ENCODE assay signal across 8 mouse cellular contexts in the genomic region with DNA sequence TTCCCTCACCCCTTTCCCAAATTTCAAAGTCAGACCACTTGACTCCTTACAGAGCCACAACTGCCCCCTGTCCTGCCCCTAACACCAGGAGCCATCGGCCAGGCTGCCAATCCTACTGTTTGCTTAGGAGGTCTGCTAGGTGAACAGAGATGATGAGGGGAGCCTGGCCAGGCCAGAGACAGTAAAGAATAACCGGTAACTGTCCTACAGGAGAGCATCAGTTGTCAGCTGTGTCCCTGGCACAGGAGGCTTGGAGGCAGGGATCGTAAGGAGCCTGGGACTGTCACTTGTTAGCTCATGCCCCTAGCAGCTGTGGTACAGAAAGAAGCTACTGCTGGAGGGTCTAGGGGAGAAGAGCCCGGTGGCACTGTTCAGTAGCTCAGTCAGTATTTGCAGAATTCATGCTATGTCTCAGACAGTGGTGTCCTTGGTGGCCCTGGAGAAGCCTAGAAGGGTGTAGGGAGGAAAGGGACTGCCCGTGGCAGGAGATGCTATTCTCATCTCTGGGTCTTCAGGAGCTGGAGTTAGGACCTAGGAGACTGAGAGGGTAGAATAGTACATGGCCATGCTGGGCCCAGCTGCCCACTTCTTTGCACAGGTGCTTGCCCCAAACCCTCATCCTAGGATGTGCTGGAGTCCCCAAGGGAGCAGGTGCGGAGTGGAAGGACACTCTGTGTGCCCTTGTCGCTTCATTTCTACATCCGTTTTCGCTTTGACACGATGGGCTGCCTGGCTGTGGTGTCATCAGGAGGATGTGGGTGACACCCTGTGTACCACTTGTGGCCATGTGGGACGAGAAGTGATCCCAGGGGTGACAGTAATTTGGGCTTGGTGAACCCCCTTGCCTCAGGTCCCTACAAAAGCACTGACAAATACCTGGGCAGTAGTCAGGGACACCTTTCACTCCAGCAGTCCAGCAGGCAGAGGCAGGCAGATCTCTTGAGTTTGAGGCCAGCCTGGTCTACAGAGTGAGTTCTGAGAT. TPM values are rescaled to one million over a fixed set of nuclear protein-coding genes. Genes with fewer than 3 reads are reported as not detected.
DNase-seq lines count a peak whose midpoint lies in the region; ATAC-seq and TF ChIP-seq lines count a peak whose summit lies in the region.

No protein-coding gene starts in this region.

- no peak overlapping the region for H3K9ac ChIP-seq in forebrain, embryonic 15.5 days (replicated peaks)
- no peak overlapping the region for H3K9ac ChIP-seq in midbrain, postnatal 0 days (replicated peaks; ENCODE audit: low read length, poor library complexity, severe bottlenecking)
- H3K9ac ChIP-seq in liver, embryonic 12.5 days, result no peak overlapping the region

- no peak for ATAC-seq in forebrain, embryonic 15.5 days (replicated peaks)
- ATAC-seq in midbrain, postnatal 0 days (ENCODE audit: low FRiP score), result no peak
- ATAC-seq in liver, embryonic 12.5 days, result no peak

- peak overlapping the region; percentile 93; the same call in 1 of the 2 replicates for H3K4me3 ChIP-seq in forebrain, embryonic 10.5 days
- H3K4me3 ChIP-seq in forebrain, embryonic 15.5 days, result no peak overlapping the region
- peak overlapping the region; percentile 88; the same call in 1 of the 2 replicates for H3K4me3 ChIP-seq in midbrain, embryonic 10.5 days
- no peak overlapping the region for H3K4me3 ChIP-seq in midbrain, postnatal 0 days (ENCODE audit: low read depth, low read length)
- no peak overlapping the region for H3K4me3 ChIP-seq in liver, embryonic 12.5 days

- peaks cover 69% of the 10 kb centered on the region for H3K36me3 ChIP-seq in forebrain, embryonic 10.5 days (replicated peaks)
- peaks cover 18% of the 10 kb centered on the region for H3K36me3 ChIP-seq in forebrain, embryonic 15.5 days
- peaks cover 63% of the 10 kb centered on the region for H3K36me3 ChIP-seq in midbrain, embryonic 10.5 days
- H3K36me3 ChIP-seq in midbrain, postnatal 0 days (ENCODE audit: insufficient read depth, low read length), result peaks cover 37% of the 10 kb centered on the region
- peaks cover 56% of the 10 kb centered on the region for H3K36me3 ChIP-seq in liver, embryonic 12.5 days

- TF ChIP-seq CTCF in midbrain, postnatal 0 days (IDR thresholded peaks at IDR 0.05), result no peak

- H3K4me2 ChIP-seq in forebrain, embryonic 15.5 days (replicated peaks), result no peak overlapping the region
- H3K4me2 ChIP-seq in midbrain, postnatal 0 days (ENCODE audit: low read depth, low read length, poor library complexity, severe bottlenecking), result no peak overlapping the region; the same call in 1 of the 2 replicates
- H3K4me2 ChIP-seq in liver, embryonic 12.5 days, result peak overlapping the region; percentile 89

- peaks cover 66% of the 10 kb centered on the region for H3K4me1 ChIP-seq in forebrain, embryonic 10.5 days
- peaks cover 33% of the 10 kb centered on the region for H3K4me1 ChIP-seq in forebrain, embryonic 15.5 days
- H3K4me1 ChIP-seq in midbrain, embryonic 10.5 days, result peaks cover 46% of the 10 kb centered on the region
- peaks cover 18% of the 10 kb centered on the region for H3K4me1 ChIP-seq in midbrain, postnatal 0 days (ENCODE audit: insufficient read depth, low read length)
- H3K4me1 ChIP-seq in liver, embryonic 12.5 days, result peaks cover 56% of the 10 kb centered on the region

- H3K27me3 ChIP-seq in forebrain, embryonic 10.5 days (ENCODE audit: poor library complexity, severe bottlenecking), result no peaks in the 10 kb centered on the region
- H3K27me3 ChIP-seq in forebrain, embryonic 15.5 days, result no peaks in the 10 kb centered on the region
- H3K27me3 ChIP-seq in midbrain, embryonic 10.5 days (ENCODE audit: low read depth, poor library complexity, severe bottlenecking), result no peaks in the 10 kb centered on the region
- H3K27me3 ChIP-seq in midbrain, postnatal 0 days (ENCODE audit: insufficient read depth, low read length), result no peaks in the 10 kb centered on the region
- peaks cover 20% of the 10 kb centered on the region for H3K27me3 ChIP-seq in liver, embryonic 12.5 days (replicated peaks)

- no peaks in the 10 kb centered on the region for H3K9me3 ChIP-seq in forebrain, embryonic 10.5 days
- H3K9me3 ChIP-seq in forebrain, embryonic 15.5 days, result no peaks in the 10 kb centered on the region
- no peaks in the 10 kb centered on the region for H3K9me3 ChIP-seq in midbrain, embryonic 10.5 days (replicated peaks)
- no peaks in the 10 kb centered on the region for H3K9me3 ChIP-seq in midbrain, postnatal 0 days (ENCODE audit: low read length)
- H3K9me3 ChIP-seq in liver, embryonic 12.5 days (replicated peaks), result no peaks in the 10 kb centered on the region

- WGBS in forebrain, embryonic 10.5 days, result 96% methylated on average over 11 of the region's 11 CpGs
- 93% methylated on average over 11 of the region's 11 CpGs for WGBS in forebrain, embryonic 15.5 days
- WGBS in midbrain, embryonic 10.5 days, result 93% methylated on average over 11 of the region's 11 CpGs
- WGBS in midbrain, postnatal 0 days, result 95% methylated on average over 11 of the region's 11 CpGs
- WGBS in liver, embryonic 12.5 days (ENCODE audit: insufficient replicate concordance), result 79% methylated on average over 11 of the region's 11 CpGs

- H3K27ac ChIP-seq in forebrain, embryonic 10.5 days, result peak overlapping the region; percentile 51; the same call in 1 of the 2 replicates
- H3K27ac ChIP-seq in forebrain, embryonic 15.5 days (replicated peaks), result no peak overlapping the region
- H3K27ac ChIP-seq in midbrain, embryonic 10.5 days (replicated peaks), result peak overlapping the region; percentile 52
- no peak overlapping the region for H3K27ac ChIP-seq in midbrain, postnatal 0 days (ENCODE audit: low read depth, low read length)
- H3K27ac ChIP-seq in liver, embryonic 12.5 days, result 0 out of 2 replicates have a peak overlapping the region, but pooled peaks have one; percentile 14

- no peak for DNase-seq in forebrain, embryonic 10.5 days (ENCODE audit: extremely low spot score, low spot score)
- DNase-seq in midbrain, embryonic 10.5 days (ENCODE audit: low spot score), result no peak
- DNase-seq in midbrain, postnatal 0 days (ENCODE audit: low spot score), result no peak
- peak; percentile 23 for DNase-seq in thymus, postnatal 0 days (ENCODE audit: low spot score)
- no peak for DNase-seq in cerebellum, adult 9-11 months
- DNase-seq in layer of hippocampus, adult 18-20 months (ENCODE audit: low spot score in 2 of 2), result no peak

RNA-seq across cellular contexts. Expression of a gene that starts 4.3 kb away (rescaled TPM):
- polyA plus RNA-seq in forebrain, embryonic 10.5 days (2016; fragmentation: Nextera tagmentation; extraction: Ambion mirVana), result 17.6 and 18.9 TPM in 2 replicates
- 9.2 and 10.4 TPM in 2 replicates for polyA plus RNA-seq in forebrain, embryonic 15.5 days (2015; fragmentation: Nextera tagmentation; extraction: Ambion mirVana)
- polyA plus RNA-seq in midbrain, embryonic 10.5 days (2016; fragmentation: Nextera tagmentation; extraction: Ambion mirVana), result 11.4 and 14.1 TPM in 2 replicates
- 62.9 and 79.2 TPM in 2 replicates for total RNA-seq in midbrain, postnatal 0 days (2014; rRNA removed)
- 18.4 and 19.4 TPM in 2 replicates for polyA plus RNA-seq in midbrain, postnatal 0 days (2015; fragmentation: Nextera tagmentation; extraction: Ambion mirVana)
- 10.4 and 10.5 TPM in 2 replicates for polyA plus RNA-seq in liver, embryonic 12.5 days (2016; fragmentation: Nextera tagmentation; extraction: Ambion mirVana)
- polyA plus RNA-seq in thymus, postnatal 0 days (2015; fragmentation: Nextera tagmentation; extraction: Ambion mirVana), result 9.1 and 11.3 TPM in 2 replicates
- 10 to 100 TPM; 93.0 to 94.6 TPM for total RNA-seq in layer of hippocampus, adult 18-20 months (2021)

RNA-seq across cellular contexts. Expression of a gene that starts 56.5 kb away (rescaled TPM):
- 1,043 and 1,081 TPM in 2 replicates for polyA plus RNA-seq in forebrain, embryonic 10.5 days (2016; fragmentation: Nextera tagmentation; extraction: Ambion mirVana)
- polyA plus RNA-seq in forebrain, embryonic 15.5 days (2015; fragmentation: Nextera tagmentation; extraction: Ambion mirVana), result 615 and 643 TPM in 2 replicates
- polyA plus RNA-seq in midbrain, embryonic 10.5 days (2016; fragmentation: Nextera tagmentation; extraction: Ambion mirVana), result 872 and 1,015 TPM in 2 replicates
- 795 and 936 TPM in 2 replicates for total RNA-seq in midbrain, postnatal 0 days (2014; rRNA removed)
- polyA plus RNA-seq in midbrain, postnatal 0 days (2015; fragmentation: Nextera tagmentation; extraction: Ambion mirVana), result 645 TPM in 2 replicates
- 870 and 914 TPM in 2 replicates for polyA plus RNA-seq in liver, embryonic 12.5 days (2016; fragmentation: Nextera tagmentation; extraction: Ambion mirVana)
- 1,071 and 1,139 TPM in 2 replicates for polyA plus RNA-seq in thymus, postnatal 0 days (2015; fragmentation: Nextera tagmentation; extraction: Ambion mirVana)
- 100 to 1,000 TPM; 274 to 289 TPM for total RNA-seq in layer of hippocampus, adult 18-20 months (2021)

Comparison
In these comparisons a context has a peak if more than half of its experiments do, and no peak if none do; other contexts are left out.
1. H3K27ac ChIP-seq: peak in forebrain, embryonic 10.5 days (single experiment), midbrain, embryonic 10.5 days (single experiment) and liver, embryonic 12.5 days (single experiment); none in forebrain, embryonic 15.5 days (single experiment) and midbrain, postnatal 0 days (single experiment).
2. H3K4me3 ChIP-seq: peak in forebrain, embryonic 10.5 days (single experiment) and midbrain, embryonic 10.5 days (single experiment); none in forebrain, embryonic 15.5 days (single experiment), midbrain, postnatal 0 days (single experiment) and liver, embryonic 12.5 days (single experiment).